Mouse (Mus musculus) ovary, postnatal 36 days (tissue): ENCODE results near the gene Cisd2.
A peak's percentile ranks its signal among the peaks of the same experiment; 100 is the strongest.

Experiments
- DNase-seq: peaks from one replicate; pipeline ENCODE4 v3.0.0; 2022; ENCODE audit warnings: low spot score, mixed read lengths

Cisd2 gene

GRCm38 (mm10) chr3:135423608-135424212 lies at the start of gene Cisd2:
Gene Cisd2 (minus strand): TSS chr3:135423925.
- no peak for DNase-seq

- DNase-seq = no peak
These were observed 47.1 kb upstream of the Cisd2 start for GRCm38 (mm10) chr3:135470823-135471222.

DNA sequence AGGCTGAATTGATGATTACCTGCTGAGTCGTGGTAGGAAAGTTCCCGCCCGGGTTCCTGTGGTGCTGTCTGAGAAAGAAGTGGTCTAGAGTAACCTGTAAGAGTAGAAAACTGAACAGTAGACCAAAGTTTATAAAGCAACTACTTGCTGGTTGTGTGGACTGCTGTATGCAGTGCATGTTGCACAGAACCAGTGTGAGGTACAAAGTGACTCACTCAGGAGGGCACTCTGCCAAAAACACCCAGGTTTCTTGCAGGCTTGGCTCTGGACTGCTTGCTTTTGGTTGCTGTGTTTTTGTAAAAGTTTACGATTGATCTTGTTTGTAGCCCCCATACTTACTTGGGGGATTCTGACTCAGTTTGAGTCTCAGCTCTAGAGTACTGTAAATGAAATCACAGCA lies 46.2 kb upstream of the Cisd2 start:
- peak; percentile 35 for DNase-seq

GRCm38 (mm10) chr3:135469146-135469545 lies 45.4 kb upstream of the Cisd2 start:
- DNase-seq = no peak

GRCm38 (mm10) chr3:135468402-135468801 lies 44.7 kb upstream of the Cisd2 start:
- no peak for DNase-seq

GRCm38 (mm10) chr3:135458981-135459380 lies 35.3 kb upstream of the Cisd2 start:
- no peak for DNase-seq

DNA sequence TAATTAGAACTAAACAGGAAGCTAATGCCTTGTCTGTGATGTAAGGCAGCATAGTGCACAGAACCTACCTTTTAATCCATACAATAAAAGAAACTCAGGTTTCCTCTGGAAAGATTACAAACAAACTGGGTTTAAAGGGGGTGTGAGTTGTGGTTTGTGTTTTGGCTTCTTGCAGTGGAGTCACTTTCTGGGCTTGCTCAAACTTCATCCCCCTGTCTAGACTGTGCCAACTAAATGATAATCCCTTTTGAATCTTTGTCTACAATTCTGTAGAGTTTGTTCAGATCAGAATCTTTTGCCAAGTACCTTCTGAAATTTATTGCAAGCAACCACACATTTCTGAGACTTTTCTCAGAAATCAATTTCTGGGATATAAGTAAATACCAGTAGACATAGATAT lies 21.2 kb upstream of the Cisd2 start:
- DNase-seq = no peak

GRCm38 (mm10) chr3:135440621-135441020 lies 16.9 kb upstream of the Cisd2 start:
- no peak for DNase-seq

- peak; percentile 14 for DNase-seq
These were observed 16.5 kb upstream of the Cisd2 start for GRCm38 (mm10) chr3:135440221-135440620.

DNA sequence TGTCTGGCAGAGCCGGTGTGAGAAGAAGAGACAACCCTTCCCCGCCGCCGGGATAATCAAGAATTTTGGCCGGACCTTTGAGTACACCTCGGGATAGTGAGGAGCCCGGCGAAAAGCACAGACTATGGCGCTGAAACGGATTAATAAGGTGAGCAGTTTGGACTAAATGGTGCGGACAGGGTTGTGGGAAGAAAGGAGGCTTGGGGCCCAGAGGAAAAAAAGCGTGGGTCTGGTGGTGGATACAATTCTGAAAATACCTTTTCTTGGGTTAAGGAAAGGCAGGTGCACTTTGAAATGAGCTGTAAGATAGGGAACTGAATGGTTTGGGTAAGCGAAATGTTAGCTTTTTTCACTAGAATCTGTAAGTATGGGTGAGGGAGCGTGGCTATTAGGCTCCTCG lies 15.9 kb upstream of the Cisd2 start:
- DNase-seq = no peak

- DNase-seq = peak; percentile 82
These were observed 15.3 kb upstream of the Cisd2 start for GRCm38 (mm10) chr3:135438913-135439531.

DNA sequence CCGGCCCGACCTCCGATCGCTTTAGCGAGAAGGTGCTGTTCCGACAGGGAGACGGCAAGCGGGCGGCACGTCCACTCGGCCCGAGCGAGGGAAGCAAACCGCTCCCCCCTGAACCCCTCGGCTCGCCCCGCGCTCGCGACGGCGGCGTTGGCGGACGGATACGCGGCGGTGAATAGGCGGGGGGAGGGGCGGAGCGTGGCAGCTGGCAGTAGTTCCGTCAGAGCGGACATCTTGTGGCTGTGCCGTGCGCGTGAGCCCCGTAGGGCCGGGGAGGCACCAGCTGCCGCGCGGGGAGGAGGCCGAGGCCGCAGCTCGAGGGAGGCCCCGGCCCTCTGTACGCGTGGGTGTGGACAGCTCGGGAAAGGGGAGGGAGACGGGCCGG lies 14.8 kb upstream of the Cisd2 start:
- DNase-seq = peak; percentile 93

- peak; percentile 99 for DNase-seq
These were observed 14.2 kb upstream of the Cisd2 start, which contains the start of gene Ube2d3 for GRCm38 (mm10) chr3:135437758-135438495. Gene Ube2d3 (plus strand): TSS chr3:135438149.

GRCm38 (mm10) chr3:135436901-135437616 lies 13.3 kb upstream of the Cisd2 start:
- DNase-seq = no peak

DNA sequence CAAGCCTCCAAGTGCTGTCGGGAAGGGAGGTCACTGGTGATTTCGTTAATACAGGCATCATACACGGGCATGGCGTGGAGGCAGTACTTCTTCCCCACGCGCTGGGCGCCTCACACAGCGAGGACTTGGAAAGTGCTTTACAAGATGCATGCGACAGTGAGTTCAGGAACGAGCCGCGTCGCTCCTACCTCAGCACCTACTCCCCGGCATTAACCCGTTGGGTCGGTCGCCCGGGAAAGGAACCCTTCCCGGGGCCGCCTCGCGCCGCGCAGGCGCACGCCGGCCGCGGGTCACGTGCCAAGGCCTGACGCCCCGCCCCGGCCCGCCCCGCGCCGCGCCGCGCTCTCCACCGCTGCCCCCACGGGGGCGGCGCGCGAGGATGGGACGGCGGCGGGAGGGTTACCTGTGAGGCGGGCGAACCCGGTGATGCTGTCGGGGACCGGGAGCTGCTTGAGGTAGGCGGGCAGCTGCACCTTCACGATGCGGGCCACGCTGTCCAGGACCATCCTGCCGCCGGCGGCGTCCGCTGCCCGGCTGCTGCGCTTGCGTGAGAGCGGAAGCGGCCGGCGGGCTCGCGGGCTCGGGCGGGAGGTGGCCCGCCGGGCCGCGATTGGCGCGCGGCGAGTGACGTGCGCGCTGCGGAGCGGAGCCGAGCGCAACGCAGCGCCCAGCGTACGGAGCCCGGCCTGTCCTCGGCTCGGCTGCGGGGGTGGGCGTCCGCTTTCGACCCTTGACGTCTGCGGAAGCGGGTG lies 693 bp downstream of the Cisd2 start:
- DNase-seq = peak; percentile 86

DNA sequence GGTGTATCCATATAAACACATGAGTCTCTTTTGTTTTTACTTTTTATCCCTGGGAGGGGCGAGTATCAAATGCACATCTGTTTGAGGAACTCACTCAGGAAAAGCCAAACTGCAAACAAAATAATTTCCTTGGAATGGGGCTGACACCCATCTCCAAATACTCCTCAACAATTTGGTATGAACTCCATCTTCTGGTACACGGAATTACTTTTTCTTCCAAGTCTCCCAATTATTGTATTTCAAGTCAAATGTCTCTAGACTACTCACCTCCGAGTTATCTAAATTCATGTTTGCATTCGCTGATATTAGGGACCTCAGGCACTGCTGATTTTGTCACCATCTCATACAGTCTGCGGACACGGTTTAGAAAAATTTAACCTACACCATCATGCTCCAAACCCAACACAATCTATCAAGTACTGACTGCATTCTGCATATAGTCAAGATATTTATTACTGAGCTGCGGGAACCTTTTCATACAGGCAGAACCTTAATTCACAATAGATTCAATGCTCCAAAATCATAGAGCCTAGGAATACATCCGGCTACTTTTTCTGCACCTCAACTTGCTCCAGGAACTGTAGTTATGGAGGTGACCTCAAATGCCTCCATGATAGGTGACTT lies 1.4 kb downstream of the Cisd2 start:
- no peak for DNase-seq

- DNase-seq = no peak
These were observed 2.5 kb downstream of the Cisd2 start for GRCm38 (mm10) chr3:135421310-135421594.

GRCm38 (mm10) chr3:135420542-135421309 lies 3.0 kb downstream of the Cisd2 start:
- DNase-seq = no peak

DNA sequence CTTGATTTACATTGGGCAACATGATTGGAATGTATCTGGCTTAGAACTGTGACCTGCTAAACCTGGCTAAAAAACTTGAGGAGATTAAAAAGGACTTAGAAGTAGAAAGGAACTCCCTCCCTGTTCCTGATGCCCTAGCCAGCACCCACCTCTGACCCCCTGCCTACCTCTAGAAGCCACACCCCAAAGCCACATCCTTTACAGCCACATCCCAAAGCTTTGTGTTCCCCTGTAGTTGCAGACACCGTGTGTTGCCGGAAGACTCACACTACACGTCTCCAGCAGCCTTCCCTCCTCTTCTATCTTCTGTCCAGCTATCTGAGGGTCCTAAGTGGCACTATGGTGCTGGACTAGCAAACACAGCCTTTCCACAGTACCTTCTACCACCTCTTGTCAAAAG lies 5.9 kb downstream of the Cisd2 start:
- DNase-seq = no peak

DNA sequence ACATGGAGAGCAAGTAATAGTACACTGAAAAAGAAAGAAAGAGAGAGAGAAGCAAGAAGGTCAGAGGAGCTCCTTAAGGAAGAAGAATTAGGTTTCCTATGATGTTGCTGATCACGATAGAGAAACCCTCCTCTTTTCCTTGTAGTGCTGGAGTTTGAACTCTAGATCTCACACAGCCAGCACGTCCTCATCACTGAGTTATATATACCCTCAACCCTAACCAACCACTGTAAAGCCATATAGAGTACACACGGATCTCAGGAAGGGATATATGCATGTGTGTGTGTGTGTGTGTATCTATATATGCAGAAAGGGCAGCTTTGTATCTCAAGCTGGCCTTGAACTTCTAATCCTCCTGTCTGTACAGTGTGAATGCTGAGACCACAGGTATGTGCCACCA lies 6.5 kb downstream of the Cisd2 start:
- DNase-seq = no peak

- DNase-seq = no peak
These were observed 11.9 kb downstream of the Cisd2 start for GRCm38 (mm10) chr3:135411824-135412223.
